Mouse (Mus musculus) adipose tissue, adult 10 weeks (tissue): ENCODE measurements around the gene Stk31. TPM values are rescaled to one million over a fixed set of nuclear protein-coding genes. Genes with fewer than 3 reads are reported as not detected.

Source experiments
- polyA plus RNA-seq: library from polyadenylated mRNA; stranded (reverse); fragments of 350-450 nt; fragmentation: Illumina TruSeq; extraction: RNeasy Lipid Tissue Mini Kit (QIAGEN cat#74804); gene quantifications from one replicate; pipeline ENCODE4 v1.2.3, GENCODE M21; 2014; ENCODE audit warnings: low read depth, low replicate concordance

The Stk31 gene
- 0.67 TPM for polyA plus RNA-seq

DNA sequence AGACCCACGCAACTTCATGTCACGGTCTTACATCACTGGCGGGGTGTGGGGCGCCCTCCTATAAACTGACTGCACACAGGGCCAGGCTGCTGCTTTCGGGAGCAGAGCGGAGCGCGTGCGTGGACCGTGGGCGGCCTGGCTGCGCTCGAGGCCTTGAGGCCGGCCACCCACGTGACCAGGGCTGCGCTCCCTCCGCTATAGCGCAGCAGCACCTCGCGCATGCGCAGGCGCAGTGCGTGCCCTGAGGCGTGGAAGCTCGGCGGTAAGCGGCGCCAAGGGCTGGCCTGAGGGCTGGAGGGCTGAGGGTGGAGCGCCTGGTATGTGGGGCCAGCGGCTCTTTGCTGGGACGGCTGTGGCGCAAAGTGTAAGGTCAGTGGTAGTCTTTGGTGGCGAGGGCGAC is at the start of gene Stk31:
TSS of gene Stk31 (plus strand) at position 289 of the 400 bp plus-strand sequence.

GRCm38 (mm10) chr6:49367159-49368054 is 28.0 kb upstream of the Stk31 start, which contains the start of gene Fam221a:
Fam221a (plus strand) TSS chr6:49367739.

Other genes with a start within 250 kb of the Stk31 start
- gene Igf2bp3, start 180.6 kb upstream of the Stk31 start, polyA plus RNA-seq = 2.6 TPM
- 73.8 TPM for gene Tra2a, start 131.6 kb upstream of the Stk31 start, polyA plus RNA-seq
- 5.2 TPM for gene Ccdc126, start 76.3 kb upstream of the Stk31 start, polyA plus RNA-seq
- gene Fam221a, start 27.9 kb upstream of the Stk31 start, polyA plus RNA-seq = 7.5 TPM